Comparison of ENCODE assay signal across 22 mouse cellular contexts in genomic region chr5:15600342-15600741, GRCm38 (mm10). TPM values are rescaled to one million over a fixed set of nuclear protein-coding genes. Genes with fewer than 3 reads are reported as not detected.
DNase-seq lines count a peak whose midpoint lies in the region; ATAC-seq and TF ChIP-seq lines count a peak whose summit lies in the region.
"Not testable (repeated sequence)": the region's sequence is repeated elsewhere in the genome, so short reads cannot be mapped to it uniquely, and the experiment has no call there.
"Had no signal": no experiment of that assay in that cellular context is flagged by ENCODE, and none has a peak within 500 bp of the region (broad histone marks: within the 10 kb centered on the region; RNA-seq: fewer than 3 reads in every experiment).

No protein-coding gene starts in this region.

- H3K9ac ChIP-seq in MEL (ENCODE audit: control insufficient read depth, low read depth, low read length, poor library complexity, severe bottlenecking); forebrain, postnatal 0 days; hindbrain, postnatal 0 days (replicated peaks; ENCODE audit: low read length); lung, embryonic 14.5 days: not testable (repeated sequence)

- H3K27me3 ChIP-seq in MEL (ENCODE audit: control insufficient read depth in 1 of 2, insufficient read depth in 2 of 2, low read length in 2 of 2); forebrain, postnatal 0 days (ENCODE audit: insufficient read depth, low read length); hindbrain, postnatal 0 days (ENCODE audit: insufficient read depth, low read length); lung, embryonic 14.5 days (ENCODE audit: insufficient read depth, low read length): not testable (repeated sequence)

- not testable (repeated sequence) for TF ChIP-seq POLR2A in MEL (IDR thresholded peaks at IDR 0.05; ENCODE audit: control insufficient read depth in 1 of 2, insufficient read depth in 1 of 2, low read depth in 1 of 2, low read length in 2 of 2, poor library complexity in 1 of 2)

- TF ChIP-seq CTCF in MEL (IDR thresholded peaks at IDR 0.05 in 2 of 3, conservative IDR thresholded peaks at IDR 0.05 in 1 of 3; ENCODE audit: control insufficient read depth in 1 of 3, insufficient read depth in 1 of 3, low read depth in 2 of 3, low read length in 3 of 3, poor library complexity in 1 of 3, severe bottlenecking in 1 of 3) = peak in 1 of 3 experiments; percentile 22; a peak in 1 of 6 replicates
- peak; percentile 3; the same call in 1 of the 2 replicates for TF ChIP-seq CTCF in forebrain, postnatal 0 days (IDR thresholded peaks at IDR 0.05; ENCODE audit: low read depth)
- TF ChIP-seq CTCF in hindbrain, postnatal 0 days (IDR thresholded peaks at IDR 0.05; ENCODE audit: low read depth) = 0 out of 2 replicates have a peak, but pooled peaks have one; percentile 4
- 0 out of 2 replicates have a peak, but pooled peaks have one; percentile 15 for TF ChIP-seq CTCF in lung, embryonic 14.5 days (IDR thresholded peaks at IDR 0.05; ENCODE audit: low read depth)

- not testable (repeated sequence) for H3K36me3 ChIP-seq in MEL (ENCODE audit: control insufficient read depth in 1 of 2, insufficient read depth in 2 of 2, low read length in 2 of 2); forebrain, postnatal 0 days (ENCODE audit: insufficient read depth); hindbrain, postnatal 0 days (ENCODE audit: insufficient read depth, low read length); lung, embryonic 14.5 days (ENCODE audit: insufficient read depth)

- DNase-seq in MEL (ENCODE audit: low read depth, low spot score) = peak; percentile 46
- DNase-seq in adrenal gland, postnatal 10 days = peak; percentile 25
- not testable (repeated sequence) for DNase-seq in forebrain, postnatal 0 days
- DNase-seq in hindbrain, postnatal 0 days (ENCODE audit: low spot score) = peak; percentile 1
- peak; percentile 25 for DNase-seq in layer of hippocampus, adult 11-12 months (ENCODE audit: low spot score)
- peak; percentile 25 for DNase-seq in lung, embryonic 14.5 days
- peak; percentile 38 for DNase-seq in testis, postnatal 10 days (ENCODE audit: low spot score)

- not testable (repeated sequence) for TF ChIP-seq EP300 in MEL (IDR thresholded peaks at IDR 0.05; ENCODE audit: low read depth in 1 of 2, low read length in 2 of 2)

- not testable (repeated sequence) for H3K79me2 ChIP-seq in MEL (ENCODE audit: control insufficient read depth, insufficient read depth, low read length, poor library complexity)

- TF ChIP-seq RAD21 in MEL (IDR thresholded peaks at IDR 0.05; ENCODE audit: low read depth, low read length) = not testable (repeated sequence)

- not testable (repeated sequence) for ATAC-seq in forebrain, postnatal 0 days; hindbrain, postnatal 0 days; lung, embryonic 14.5 days (ENCODE audit: insufficient read depth)

- WGBS in forebrain, postnatal 0 days = 43% methylated on average over 4 of the region's 4 CpGs
- WGBS in hindbrain, postnatal 0 days = 39% methylated on average over 4 of the region's 4 CpGs
- 42% methylated on average over 4 of the region's 4 CpGs for WGBS in lung, embryonic 14.5 days

- not testable (repeated sequence) for H3K9me3 ChIP-seq in MEL (replicated peaks; ENCODE audit: insufficient read depth, low read length); lung, embryonic 14.5 days (ENCODE audit: low read depth, low read length)
- peaks cover 11% of the 10 kb centered on the region for H3K9me3 ChIP-seq in forebrain, postnatal 0 days (ENCODE audit: low read length)
- H3K9me3 ChIP-seq in hindbrain, postnatal 0 days (ENCODE audit: low read length) = peaks cover 12% of the 10 kb centered on the region

- H3K27ac ChIP-seq in MEL (ENCODE audit: control insufficient read depth, low read depth, low read length); forebrain, postnatal 0 days (ENCODE audit: low read depth, low read length); hindbrain, postnatal 0 days; lung, embryonic 14.5 days (ENCODE audit: low read depth): not testable (repeated sequence)

- H3K4me2 ChIP-seq in forebrain, postnatal 0 days (ENCODE audit: low read depth); hindbrain, postnatal 0 days (ENCODE audit: low read depth, low read length); lung, embryonic 14.5 days: not testable (repeated sequence)

- not testable (repeated sequence) for H3K4me1 ChIP-seq in MEL (ENCODE audit: control insufficient read depth in 1 of 2, insufficient read depth in 2 of 2, low read length in 2 of 2); forebrain, postnatal 0 days (ENCODE audit: insufficient read depth); hindbrain, postnatal 0 days (ENCODE audit: insufficient read depth, low read length); lung, embryonic 14.5 days (ENCODE audit: insufficient read depth)

- not testable (repeated sequence) for H3K4me3 ChIP-seq in MEL (ENCODE audit: control insufficient read depth in 1 of 2, insufficient read depth in 1 of 2, low read depth in 2 of 2, low read length in 2 of 2); forebrain, postnatal 0 days (ENCODE audit: low read depth, low read length); hindbrain, postnatal 0 days (ENCODE audit: low read length); lung, embryonic 14.5 days (ENCODE audit: low read depth, low read length)

RNA-seq across cellular contexts. Expression of gene Speer4d, which starts 18.5 kb away (rescaled TPM):
- not detected in 2 replicates for total RNA-seq in MEL (2012; rRNA removed)
- not detected for polyA plus RNA-seq in MEL (2012; ENCODE audit: insufficient read depth in 1 of 2, insufficient read length in 2 of 2, low read depth in 1 of 2, low replicate concordance in 2 of 2, missing spikeins in 1 of 2)
- total RNA-seq in adrenal gland, postnatal 10 days (2021) = not detected
- total RNA-seq in forebrain, postnatal 0 days (2014; rRNA removed) = not detected in 2 replicates
- not detected in 2 replicates for polyA plus RNA-seq in forebrain, postnatal 0 days (2015; fragmentation: Nextera tagmentation; extraction: Ambion mirVana)
- total RNA-seq in hindbrain, postnatal 0 days (2014; rRNA removed) = not detected in 2 replicates
- not detected in 2 replicates for polyA plus RNA-seq in hindbrain, postnatal 0 days (2015; fragmentation: Nextera tagmentation; extraction: Ambion mirVana)
- not detected in 2 replicates for polyA plus RNA-seq in lung, embryonic 14.5 days (2014; fragmentation: Nextera tagmentation; extraction: Ambion mirVana)
- total RNA-seq: adrenal gland, adult 8-10 months; common myeloid progenitor, adult 5-6 weeks; gastrocnemius, postnatal 10 days; heart, adult 18-20 months; layer of hippocampus, postnatal 14 days; left cerebral cortex, postnatal 14 days; megakaryocyte progenitor cell, adult 5-6 weeks; neutrophil, adult 5-6 weeks had no signal
- polyA plus RNA-seq: embryonic facial prominence, embryonic 13.5 days; heart, embryonic 16.5 days; hindbrain, embryonic 13.5 days; intestine, embryonic 15.5 days; liver, embryonic 11.5 days; lung, embryonic 15.5 days; midbrain, embryonic 15.5 days had no signal

RNA-seq across cellular contexts. Expression of gene Gm21083, which starts 23.2 kb away (rescaled TPM):
- total RNA-seq in MEL (2012; rRNA removed) = not detected in 2 replicates
- not detected for polyA plus RNA-seq in MEL (2012; ENCODE audit: insufficient read depth in 1 of 2, insufficient read length in 2 of 2, low read depth in 1 of 2, low replicate concordance in 2 of 2, missing spikeins in 1 of 2)
- not detected for total RNA-seq in adrenal gland, postnatal 10 days (2021)
- not detected in 2 replicates for total RNA-seq in forebrain, postnatal 0 days (2014; rRNA removed)
- polyA plus RNA-seq in forebrain, postnatal 0 days (2015; fragmentation: Nextera tagmentation; extraction: Ambion mirVana) = not detected in 2 replicates
- not detected in 2 replicates for total RNA-seq in hindbrain, postnatal 0 days (2014; rRNA removed)
- not detected in 2 replicates for polyA plus RNA-seq in hindbrain, postnatal 0 days (2015; fragmentation: Nextera tagmentation; extraction: Ambion mirVana)
- not detected in 2 replicates for polyA plus RNA-seq in lung, embryonic 14.5 days (2014; fragmentation: Nextera tagmentation; extraction: Ambion mirVana)
- total RNA-seq: adrenal gland, adult 8-10 months; common myeloid progenitor, adult 5-6 weeks; gastrocnemius, postnatal 10 days; heart, adult 18-20 months; layer of hippocampus, postnatal 14 days; left cerebral cortex, postnatal 14 days; megakaryocyte progenitor cell, adult 5-6 weeks; neutrophil, adult 5-6 weeks had no signal
- polyA plus RNA-seq: embryonic facial prominence, embryonic 13.5 days; heart, embryonic 16.5 days; hindbrain, embryonic 13.5 days; liver, embryonic 11.5 days; lung, embryonic 15.5 days; midbrain, embryonic 15.5 days had no signal

RNA-seq across cellular contexts. Expression of gene 4930572O03Rik, which starts 56.5 kb away (rescaled TPM):
- not detected in 2 replicates for total RNA-seq in MEL (2012; rRNA removed)
- polyA plus RNA-seq in MEL (2012; ENCODE audit: insufficient read depth in 1 of 2, insufficient read length in 2 of 2, low read depth in 1 of 2, low replicate concordance in 2 of 2, missing spikeins in 1 of 2) = not detected
- total RNA-seq in adrenal gland, postnatal 10 days (2021) = not detected
- not detected in 2 replicates for total RNA-seq in forebrain, postnatal 0 days (2014; rRNA removed)
- polyA plus RNA-seq in forebrain, postnatal 0 days (2015; fragmentation: Nextera tagmentation; extraction: Ambion mirVana) = not detected in 2 replicates
- not detected in 2 replicates for total RNA-seq in hindbrain, postnatal 0 days (2014; rRNA removed)
- polyA plus RNA-seq in hindbrain, postnatal 0 days (2015; fragmentation: Nextera tagmentation; extraction: Ambion mirVana) = not detected in 2 replicates
- polyA plus RNA-seq in lung, embryonic 14.5 days (2014; fragmentation: Nextera tagmentation; extraction: Ambion mirVana) = not detected in 2 replicates
- total RNA-seq: adrenal gland, adult 8-10 months; common myeloid progenitor, adult 5-6 weeks; gastrocnemius, postnatal 10 days; heart, adult 18-20 months; layer of hippocampus, postnatal 14 days; left cerebral cortex, postnatal 14 days; megakaryocyte progenitor cell, adult 5-6 weeks; neutrophil, adult 5-6 weeks had no signal
- polyA plus RNA-seq: embryonic facial prominence, embryonic 13.5 days; heart, embryonic 16.5 days; hindbrain, embryonic 13.5 days; intestine, embryonic 15.5 days; liver, embryonic 11.5 days; lung, embryonic 15.5 days; midbrain, embryonic 15.5 days had no signal
